Mouse (Mus musculus) kidney, postnatal 25 days (tissue): ENCODE data around the gene Mt2.
A peak's percentile ranks its signal among the peaks of the same experiment; 100 is the strongest.

Source experiments
- DNase-seq, 2 experiments: peaks; one replicate each; pipeline ENCODE4 v3.0.0; 2021; ENCODE audit warnings: mixed read lengths in 2 of 2

The Mt2 gene

DNA sequence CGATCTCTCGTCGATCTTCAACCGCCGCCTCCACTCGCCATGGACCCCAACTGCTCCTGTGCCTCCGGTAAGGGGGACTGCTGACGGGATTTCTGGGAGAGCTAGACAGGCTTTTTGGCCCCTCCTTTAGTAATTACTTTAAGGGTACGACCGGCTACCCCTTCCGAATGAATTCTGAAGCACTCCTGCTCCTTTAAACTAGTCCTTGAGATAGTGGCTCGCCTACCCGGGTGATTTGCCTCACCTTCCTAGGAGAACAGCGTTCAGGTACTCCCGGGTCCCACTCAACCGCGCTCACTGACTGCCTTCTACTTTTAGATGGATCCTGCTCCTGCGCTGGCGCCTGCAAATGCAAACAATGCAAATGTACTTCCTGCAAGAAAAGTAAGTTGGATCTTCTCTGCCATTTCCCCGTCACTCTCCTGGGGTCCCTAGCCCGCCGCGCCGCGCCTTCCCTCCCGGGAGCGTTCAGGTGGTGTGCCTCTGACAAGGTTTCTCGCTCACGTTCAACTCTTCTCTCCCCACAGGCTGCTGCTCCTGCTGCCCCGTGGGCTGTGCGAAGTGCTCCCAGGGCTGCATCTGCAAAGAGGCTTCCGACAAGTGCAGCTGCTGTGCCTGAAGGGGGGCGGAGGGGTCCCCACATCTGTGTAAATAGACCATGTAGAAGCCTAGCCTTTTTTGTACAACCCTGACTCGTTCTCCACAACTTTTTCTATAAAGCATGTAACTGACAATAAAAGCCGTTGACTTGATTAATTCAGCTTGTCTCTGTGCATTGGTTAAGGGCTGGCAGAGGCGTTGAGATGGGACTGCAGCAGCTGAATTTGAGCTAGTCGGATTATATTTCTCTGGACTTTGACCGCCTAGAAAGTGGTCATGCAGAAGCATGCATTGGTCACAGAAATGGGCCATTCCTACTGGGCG lies 607 bp downstream of the Mt2 start:
- no peak for DNase-seq

GRCm38 (mm10) chr8:94173848-94174403 lies 1.5 kb downstream of the Mt2 start:
- DNase-seq = no peak

DNA sequence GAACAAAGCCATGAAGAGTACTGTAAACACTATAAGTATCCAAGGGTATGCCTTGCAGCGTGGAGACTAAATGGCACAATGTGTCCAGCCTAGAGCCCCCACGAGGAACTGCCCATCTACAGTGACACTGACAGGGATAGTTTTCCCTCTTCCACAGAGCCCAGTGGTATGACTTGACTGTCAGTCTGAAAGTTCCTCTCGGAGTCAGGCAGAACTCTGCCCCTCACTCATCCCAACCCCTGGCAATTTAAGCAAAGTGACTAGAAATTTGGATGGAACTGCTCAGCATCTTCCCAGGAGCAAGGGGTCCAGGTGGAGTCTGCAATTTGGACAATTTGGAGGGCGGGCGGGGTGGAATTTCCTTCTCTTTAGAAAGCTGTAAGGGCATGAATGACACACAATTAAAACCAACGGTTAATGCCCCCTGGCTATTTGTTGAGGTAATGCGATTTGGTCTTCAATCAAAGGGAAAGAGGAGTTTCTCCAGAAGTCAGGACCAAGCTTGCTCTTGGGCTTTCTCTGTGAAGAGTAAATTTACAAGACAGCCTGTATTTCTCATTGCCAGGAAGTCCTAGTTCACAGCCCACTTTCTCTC lies 2.3 kb downstream of the Mt2 start:
- no peak for DNase-seq

DNA sequence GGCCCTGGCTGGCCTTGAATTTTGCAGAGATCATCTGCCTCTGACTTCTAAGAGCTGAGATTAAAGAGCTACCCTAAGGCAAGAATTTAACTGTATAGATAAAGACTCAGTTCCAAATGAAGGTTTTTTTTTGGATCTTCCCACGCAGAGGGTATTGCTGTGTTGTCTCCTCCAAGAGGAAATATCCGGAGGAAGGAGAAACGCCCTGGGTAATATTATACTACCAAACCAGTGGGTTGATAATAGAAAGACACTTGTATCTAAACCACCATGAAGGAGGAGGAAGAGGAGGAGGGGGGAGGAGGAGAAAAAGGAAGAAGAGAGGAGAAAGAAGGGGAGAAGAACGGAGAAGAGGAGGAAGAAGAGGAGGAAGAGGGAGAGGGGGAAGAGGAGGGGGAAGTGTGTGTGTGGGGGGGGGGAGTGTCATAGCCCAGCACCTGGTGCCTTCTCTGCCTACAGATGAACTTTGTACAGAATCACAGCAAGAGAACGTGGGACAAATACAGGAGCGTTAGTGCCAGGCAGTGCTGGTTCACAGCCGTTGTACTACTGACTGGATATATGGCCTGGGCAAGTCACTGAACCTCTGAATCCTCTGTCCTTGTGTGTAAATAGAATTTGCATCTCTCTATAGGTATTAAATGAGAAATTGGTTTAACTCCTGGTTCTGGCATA lies 5.4 kb downstream of the Mt2 start:
- no peak for DNase-seq

GRCm38 (mm10) chr8:94178857-94179712 lies 6.6 kb downstream of the Mt2 start, which contains the start of gene Mt1:
Gene Mt1, plus strand, starts transcription at chr8:94179082.
- peak; percentile 90 to 97 for DNase-seq

GRCm38 (mm10) chr8:94179713-94180560 lies 7.5 kb downstream of the Mt2 start:
- peak; percentile 30 to 57 for DNase-seq

- DNase-seq = no peak
Observed at GRCm38 (mm10) chr8:94180561-94180908, 8.1 kb downstream of the Mt2 start.

- no peak for DNase-seq
Observed at GRCm38 (mm10) chr8:94182055-94182929, 9.8 kb downstream of the Mt2 start.

DNA sequence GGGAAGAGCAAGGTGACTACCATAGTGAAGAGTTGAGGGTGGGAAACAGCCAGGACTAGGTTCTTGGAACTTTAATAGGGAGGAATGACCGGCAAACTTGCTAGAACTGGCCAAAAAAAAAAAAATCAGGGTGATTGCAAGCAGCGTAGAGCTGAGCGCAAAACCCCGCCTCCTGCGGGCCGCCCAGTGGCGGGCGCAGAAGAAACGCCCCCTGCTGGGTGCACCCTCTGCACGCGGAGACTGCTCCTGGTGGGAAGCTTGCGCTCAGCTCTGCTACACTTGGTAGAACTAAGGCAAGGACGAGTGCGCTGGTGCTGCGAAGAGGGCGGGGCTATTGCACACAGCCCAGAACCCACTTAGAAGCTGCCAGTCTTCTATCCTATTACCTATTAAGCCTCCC lies 10.7 kb downstream of the Mt2 start:
- peak; percentile 86 to 93 for DNase-seq

DNA sequence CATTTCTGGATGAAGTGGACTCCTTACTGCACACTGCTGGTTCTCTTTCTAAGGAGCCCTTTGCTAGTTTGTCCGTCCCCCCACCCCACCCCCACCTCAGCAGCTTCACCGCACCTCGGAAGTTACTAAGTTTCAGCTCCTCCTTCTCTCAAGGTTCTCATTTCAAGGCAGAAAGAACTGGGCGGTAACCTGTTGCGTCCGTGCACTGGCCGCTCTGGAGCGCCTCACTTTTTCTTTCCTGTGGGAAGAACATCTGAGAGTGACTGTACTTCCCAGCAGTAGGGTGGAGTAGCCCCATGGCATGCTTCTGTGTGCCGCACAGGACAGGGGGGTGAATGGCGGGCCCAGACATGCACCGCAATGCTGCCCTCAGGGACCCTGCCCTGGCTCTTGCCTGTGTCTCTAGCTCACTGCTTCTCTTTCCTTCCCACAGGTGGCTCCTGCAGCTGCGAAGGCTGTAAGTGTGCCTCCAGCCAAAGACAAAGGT lies 11.9 kb downstream of the Mt2 start:
- DNase-seq = no peak

DNA sequence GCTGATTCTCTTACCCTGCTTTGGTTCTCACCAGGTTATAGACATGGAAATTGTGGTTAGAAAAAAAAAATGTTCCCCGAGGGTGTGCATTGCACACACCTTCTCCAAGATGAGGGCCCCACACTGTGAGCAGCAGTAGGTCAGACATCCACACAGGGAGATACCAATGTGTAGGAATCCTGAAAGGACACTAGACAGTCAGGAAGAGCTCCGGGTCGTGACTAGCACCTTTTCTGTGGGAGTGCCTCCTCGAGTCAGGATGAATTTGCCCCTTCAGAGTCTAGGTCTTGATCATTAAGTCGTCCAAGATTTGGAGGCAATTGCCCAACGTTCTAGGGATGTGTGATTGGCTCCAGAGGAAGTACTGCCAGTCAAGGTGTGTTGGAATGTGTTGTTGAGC lies 13.3 kb downstream of the Mt2 start:
- no peak for DNase-seq

- peak; percentile 91 to 93 for DNase-seq
Observed at GRCm38 (mm10) chr8:94186542-94186941, 14.1 kb downstream of the Mt2 start.

DNA sequence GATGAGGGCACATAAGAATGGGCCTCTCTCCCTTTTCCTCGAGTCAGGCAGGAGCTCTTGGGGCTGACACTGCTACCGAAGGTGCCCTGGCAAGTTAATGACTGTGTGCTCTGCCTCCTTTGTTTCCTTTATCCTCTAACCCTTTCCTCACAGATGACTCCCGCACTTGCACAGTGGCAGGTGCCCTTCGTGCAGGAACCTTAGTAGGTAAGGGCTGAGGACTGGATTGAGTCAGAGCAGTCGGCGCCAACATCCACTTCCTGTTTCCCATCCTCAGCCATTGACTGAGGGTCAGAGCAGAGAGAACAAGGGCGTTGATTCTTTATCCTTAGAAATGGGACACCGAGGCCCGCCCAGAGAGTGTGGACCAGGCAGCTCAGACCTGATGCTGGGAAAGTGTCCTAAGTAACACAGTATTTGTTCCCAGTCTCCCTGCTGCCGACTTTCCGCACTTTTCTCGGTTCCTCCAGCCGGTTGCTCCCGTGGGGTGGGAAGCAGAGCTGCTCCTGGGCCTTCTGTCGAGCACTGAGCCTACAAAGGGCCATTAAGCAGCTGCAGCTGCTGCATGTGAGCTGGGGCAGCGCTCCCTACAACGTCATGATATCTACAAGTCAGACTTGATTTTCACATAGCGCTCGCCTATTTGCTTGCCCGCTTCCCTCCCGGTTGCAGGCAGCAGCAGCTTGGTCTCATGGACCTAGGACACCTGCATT lies 15.0 kb downstream of the Mt2 start:
- DNase-seq = no peak

GRCm38 (mm10) chr8:94189275-94190031 lies 17.0 kb downstream of the Mt2 start:
- peak in 1 of 2 experiments; percentile 63 for DNase-seq

DNA sequence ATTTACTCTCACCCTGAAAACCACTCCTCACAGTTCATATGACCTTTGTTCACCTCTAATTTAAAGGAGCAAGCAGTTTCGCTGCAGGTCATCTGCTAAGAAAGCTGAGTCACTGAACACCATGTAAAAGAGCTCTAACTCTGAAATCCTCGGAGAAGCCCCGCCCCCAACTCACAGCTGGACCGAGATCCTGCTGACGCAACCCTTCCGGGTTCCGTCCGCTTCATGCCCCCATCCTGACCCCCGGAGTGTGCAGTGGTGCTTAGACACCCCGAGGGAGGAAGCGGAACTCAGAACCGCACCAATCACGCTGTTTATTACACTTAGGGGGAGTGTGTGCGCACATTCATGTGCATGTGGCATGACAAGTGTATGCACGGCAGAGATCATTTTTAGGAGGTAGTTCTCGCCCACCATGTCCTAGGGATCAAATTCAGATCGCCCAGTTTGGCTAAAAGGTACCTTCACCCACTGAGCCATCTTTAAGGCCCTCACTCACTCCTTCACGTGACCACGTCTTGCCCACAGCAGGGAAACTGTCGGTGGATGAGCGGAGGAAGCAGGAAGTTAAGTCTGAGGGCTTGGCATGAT lies 18.7 kb downstream of the Mt2 start:
- DNase-seq = peak; percentile 91 to 93

GRCm38 (mm10) chr8:94192926-94193325 lies 20.5 kb downstream of the Mt2 start:
- DNase-seq = peak in 1 of 2 experiments; percentile 56

DNA sequence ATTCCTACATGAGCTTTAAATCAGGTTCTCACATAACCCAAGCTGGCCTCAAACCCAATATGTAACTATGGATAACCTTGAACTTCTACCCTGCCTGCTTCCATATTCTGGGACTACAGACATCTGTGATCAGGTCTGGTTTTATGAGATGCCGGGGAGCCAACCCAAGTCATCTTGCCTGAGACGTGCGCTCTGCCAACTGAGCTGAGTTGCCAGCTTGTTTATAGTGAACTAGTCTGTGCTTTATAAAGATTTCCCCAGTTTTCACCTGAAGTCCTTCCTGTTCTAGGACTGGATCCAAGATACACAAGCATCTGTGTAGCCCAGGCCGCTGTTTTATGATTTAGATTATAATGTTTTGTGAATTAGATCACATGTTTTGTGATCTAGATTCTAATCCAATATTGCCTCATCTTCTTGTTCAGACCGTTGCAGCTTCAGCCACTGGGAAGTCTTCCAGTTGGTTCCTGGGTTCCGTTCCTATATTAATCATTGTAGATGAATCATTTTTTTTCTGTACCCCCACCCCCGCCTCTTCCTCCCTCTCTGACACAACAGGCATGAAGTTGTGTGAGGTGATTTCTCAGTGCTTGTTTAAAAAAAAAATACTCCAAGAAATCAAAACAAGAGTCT lies 22.2 kb downstream of the Mt2 start:
- no peak for DNase-seq
